Mouse (Mus musculus) lung, postnatal 0 days (tissue): ENCODE measurements around the gene Ascc2.

Experiments used
- CTCF ChIP-seq: IDR thresholded peaks from 2 replicates; pipeline ENCODE4 v1.5.1; 2016; ENCODE audit warnings: antibody characterized with exemption, mild to moderate bottlenecking
- EP300 ChIP-seq: IDR thresholded peaks from 2 replicates; pipeline ENCODE4 v1.6.1; 2016; ENCODE audit warnings: antibody characterized with exemption, mild to moderate bottlenecking, control low read depth

DNA sequence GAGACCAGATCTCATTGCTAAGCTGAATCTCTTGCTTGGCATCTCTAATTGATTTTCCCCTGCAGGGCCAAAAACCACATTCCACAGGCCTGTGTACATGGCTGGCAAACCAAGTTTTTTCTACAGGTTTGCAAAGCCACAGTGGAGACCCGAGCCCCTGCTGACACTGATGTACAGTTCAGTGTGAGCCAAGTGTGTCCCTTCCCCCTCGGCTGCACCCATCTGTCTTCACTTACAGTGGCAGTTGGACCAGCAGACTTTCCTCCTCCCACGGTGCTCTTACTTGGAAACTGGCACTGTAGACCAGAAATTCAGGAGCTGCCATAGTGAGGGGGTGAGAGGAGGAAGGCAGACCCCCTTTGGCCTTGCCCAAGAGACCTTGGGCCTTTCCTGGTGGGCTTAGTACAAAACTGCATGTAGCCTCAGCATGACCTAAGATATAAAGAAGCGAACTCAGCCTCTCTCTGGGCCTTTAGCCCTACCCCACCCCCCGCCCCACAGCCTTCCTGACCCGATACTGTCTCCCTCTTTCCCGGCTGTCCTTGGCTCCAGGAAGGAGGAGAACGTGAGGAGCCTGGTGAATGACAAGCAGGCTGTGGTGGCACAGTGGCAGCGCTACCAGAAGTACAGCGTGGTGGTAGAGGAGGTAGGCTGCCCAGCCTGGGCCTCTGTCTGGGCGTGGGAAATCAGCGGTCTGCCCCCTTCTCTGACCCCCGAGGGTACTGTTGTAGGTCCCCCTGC, 41.3 kb downstream of the Ascc2 start:
- no peak for TF ChIP-seq CTCF
- no peak for TF ChIP-seq EP300
